Mouse (Mus musculus) ES-Bruce4 (cell line): ENCODE results near the gene Ccl6.

ENCODE experiments used
- CTCF ChIP-seq: IDR thresholded peaks from one replicate; pipeline ENCODE4 v1.8.1; 2011; ENCODE audit warnings: low read depth, low read length
- EP300 ChIP-seq: IDR thresholded peaks from 2 replicates; pipeline ENCODE4 v1.6.1; 2011; ENCODE audit warnings: low read depth, low read length; ENCODE audit not compliant: insufficient read depth
- POLR2A ChIP-seq: IDR thresholded peaks from one replicate; pipeline ENCODE4 v1.8.1; 2011; ENCODE audit warnings: low read length; ENCODE audit not compliant: insufficient read depth

GRCm38 (mm10) chr11:83584232-83584631 lies 8.7 kb downstream of the Ccl6 start:
- TF ChIP-seq POLR2A (no peak), CTCF (no peak), EP300 (no peak)
